Mouse (Mus musculus) bone marrow, adult 2 months (tissue): ENCODE results near the gene Tifab. TPM values are rescaled to one million over a fixed set of nuclear protein-coding genes. Genes with fewer than 3 reads are reported as not detected.

Experiments
- H3K27ac ChIP-seq: fragments of 200-500 bp; 2 replicates; pipeline ENCODE4 v1.5.1; 2012; ENCODE audit warnings: low read depth, mild to moderate bottlenecking, control low read depth, inconsistent platforms, low read length; ENCODE audit not compliant: control insufficient read depth, poor library complexity, insufficient read depth
- H3K4me1 ChIP-seq: fragments of 200-500 bp; 2 replicates; pipeline ENCODE4 v1.6.1; 2011; ENCODE audit warnings: low read length; ENCODE audit not compliant: control insufficient read depth, insufficient read depth
- H3K4me3 ChIP-seq: fragments of 200-500 bp; replicated peaks from 2 replicates; pipeline ENCODE3; 2011; ENCODE audit warnings: mild to moderate bottlenecking, low read depth, low read length, control low read depth; ENCODE audit not compliant: control insufficient read depth
- CTCF ChIP-seq: fragments of 200-500 bp; IDR thresholded peaks from 2 replicates; pipeline ENCODE4 v1.5.1; 2011; ENCODE audit warnings: low read length, control low read depth; ENCODE audit not compliant: control insufficient read depth, insufficient read depth
- POLR2A ChIP-seq: fragments of 200-500 bp; IDR thresholded peaks from 2 replicates; pipeline ENCODE4 v1.6.1; 2011; ENCODE audit warnings: low read depth, mild to moderate bottlenecking, control low read depth, low read length, borderline replicate concordance; ENCODE audit not compliant: control insufficient read depth
- WGBS: fragments of 180-500 bp; shearing (Covaris S2); methylation state at CpG from one replicate; pipeline ENCODE4 v1.1.7; 2018; 5-methylcytosine and 5-hydroxymethylcytosine counted together
- polyA plus RNA-seq: library from polyadenylated mRNA; stranded (reverse); fragments of >200 nt; gene quantifications from 2 replicates; pipeline ENCODE4 v1.2.4, GENCODE M21; 2011; ENCODE audit warnings: low replicate concordance; ENCODE audit not compliant: missing spikeins, insufficient read depth, insufficient read length

Gene Tifab
- polyA plus RNA-seq, 1 experiment: 70.7 TPM

DNA sequence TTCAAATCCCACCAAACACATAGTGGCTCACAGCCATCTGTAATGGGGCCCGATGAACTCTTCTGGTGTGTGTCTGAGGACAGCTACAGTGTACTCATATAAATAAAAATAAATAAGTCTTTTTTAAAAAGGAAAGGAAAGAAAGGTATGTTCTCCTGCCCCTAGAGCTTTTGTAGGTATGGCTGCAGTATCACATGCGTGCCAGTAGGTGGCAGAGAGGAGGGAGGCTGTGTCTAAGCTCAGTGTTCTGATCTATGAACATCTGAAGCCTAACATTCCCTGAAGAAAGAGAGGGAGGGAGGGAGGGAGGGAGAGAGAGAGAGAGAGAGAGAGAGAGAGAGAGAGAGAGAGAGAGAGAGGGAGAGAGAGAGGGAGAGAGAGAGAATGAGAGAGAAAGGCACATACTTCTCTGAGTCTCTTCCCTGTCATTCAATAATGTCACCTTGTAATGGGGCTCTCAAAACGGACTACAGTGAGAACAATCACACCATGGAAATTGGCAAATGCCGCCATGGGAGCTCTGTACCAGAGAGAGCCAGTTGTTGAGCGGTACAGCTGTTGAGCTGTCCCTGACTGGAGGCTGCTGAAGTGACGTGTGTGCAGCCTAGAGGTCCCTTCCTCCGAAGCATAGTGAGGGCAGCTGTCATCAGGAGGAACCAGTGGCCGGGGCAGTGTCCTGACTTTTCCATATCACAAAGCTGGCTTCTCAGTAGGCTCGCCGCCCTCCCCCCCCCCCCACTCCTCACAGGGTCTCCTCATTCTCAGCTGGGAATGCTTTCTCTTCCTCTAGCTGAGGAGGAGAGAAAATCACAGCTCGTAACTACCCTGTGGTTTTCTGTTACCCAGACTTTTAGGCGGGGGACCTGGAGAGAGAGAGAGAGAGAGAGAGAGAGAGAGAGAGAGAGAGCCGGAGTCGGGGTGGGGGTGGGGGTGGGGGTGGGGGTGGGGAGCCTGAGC is 11.0 kb downstream of the Tifab start:
- H3K4me3 ChIP-seq: no peak overlapping the region
- WGBS: 20% methylated on average over 14 of the region's 14 CpGs
- H3K27ac ChIP-seq: peak overlapping the region; percentile 11; the same call in 1 of the 2 replicates
- peaks cover 18% of the 10 kb centered on the region for H3K4me1 ChIP-seq
- TF ChIP-seq POLR2A (no peak), CTCF (peak; percentile 76)

DNA sequence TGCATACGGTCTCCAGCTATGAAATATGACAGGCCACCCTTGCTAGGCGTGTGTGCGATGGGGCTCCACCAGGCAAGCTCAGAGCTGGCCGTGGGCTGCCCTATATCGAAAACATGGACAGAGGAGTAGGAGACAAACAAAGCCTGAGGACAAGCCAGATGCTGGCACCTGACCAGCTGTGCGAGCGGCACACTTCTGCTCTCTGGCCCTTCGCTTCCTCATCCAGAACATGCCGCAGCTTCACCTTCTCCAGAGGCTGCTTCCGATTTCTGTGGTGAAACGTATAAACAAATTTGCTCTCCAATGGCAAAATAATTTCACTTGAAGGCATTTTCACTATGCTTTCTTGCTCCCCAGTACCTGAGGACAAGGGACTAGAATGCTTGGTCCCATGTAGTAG is 13.1 kb downstream of the Tifab start:
- H3K4me3 ChIP-seq: no peak overlapping the region
- WGBS: 11% methylated on average over 11 of the region's 11 CpGs
- TF ChIP-seq POLR2A (no peak), CTCF (no peak)
- peak overlapping the region; percentile 67 for H3K27ac ChIP-seq
- H3K4me1 ChIP-seq: peaks cover 20% of the 10 kb centered on the region

DNA sequence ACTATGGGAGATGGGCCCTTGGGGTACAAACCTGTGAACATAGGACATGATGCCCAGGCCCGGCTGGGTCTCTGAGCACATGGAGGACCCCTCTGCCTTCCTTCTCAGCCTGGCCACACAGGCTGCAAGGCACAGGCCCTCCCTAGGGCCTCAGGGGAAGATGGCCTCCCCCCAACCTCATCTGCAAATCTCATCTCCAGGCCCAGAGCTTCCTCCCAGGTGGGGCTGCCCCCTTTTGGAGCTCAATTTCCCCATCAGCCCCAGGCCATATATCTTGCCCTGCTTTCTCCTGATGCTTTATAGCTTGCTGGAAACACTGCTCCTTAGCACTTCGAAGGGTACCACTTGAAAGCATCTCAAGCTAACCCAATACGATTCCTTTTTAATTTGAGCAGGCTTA is 14.3 kb downstream of the Tifab start:
- Histone ChIP-seq H3K4me1 (peaks cover 18% of the 10 kb centered on the region), H3K4me3 (no peak overlapping the region), H3K27ac (peak overlapping the region; percentile 50)
- no peak for TF ChIP-seq CTCF
- no peak for TF ChIP-seq POLR2A
- WGBS: 69% methylated on average over 3 of the region's 3 CpGs

DNA sequence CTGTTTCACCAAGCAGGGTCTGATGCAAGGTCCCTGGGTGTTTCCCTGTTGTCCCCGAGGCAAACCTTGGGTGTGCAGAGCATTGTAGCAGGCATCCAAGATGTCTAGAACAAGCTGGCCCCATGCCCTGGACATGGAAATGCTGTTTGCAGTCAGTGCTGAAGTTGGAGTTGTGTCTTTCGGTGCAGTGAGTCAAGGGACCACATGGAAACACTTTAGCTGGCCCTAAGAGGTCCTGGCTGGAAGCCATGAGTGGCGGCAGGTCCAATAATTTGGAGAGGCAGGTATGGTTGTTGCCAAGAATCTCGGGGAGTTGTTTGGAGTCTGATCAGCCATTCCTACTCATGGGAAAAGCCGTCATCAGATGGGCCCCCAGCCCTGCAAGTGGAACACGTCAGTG is 14.9 kb downstream of the Tifab start:
- Histone ChIP-seq H3K4me1 (peaks cover 18% of the 10 kb centered on the region), H3K27ac (peak overlapping the region; percentile 12; the same call in 1 of the 2 replicates), H3K4me3 (no peak overlapping the region)
- TF ChIP-seq POLR2A (no peak), CTCF (no peak)
- 55% methylated on average over 6 of the region's 6 CpGs for WGBS

DNA sequence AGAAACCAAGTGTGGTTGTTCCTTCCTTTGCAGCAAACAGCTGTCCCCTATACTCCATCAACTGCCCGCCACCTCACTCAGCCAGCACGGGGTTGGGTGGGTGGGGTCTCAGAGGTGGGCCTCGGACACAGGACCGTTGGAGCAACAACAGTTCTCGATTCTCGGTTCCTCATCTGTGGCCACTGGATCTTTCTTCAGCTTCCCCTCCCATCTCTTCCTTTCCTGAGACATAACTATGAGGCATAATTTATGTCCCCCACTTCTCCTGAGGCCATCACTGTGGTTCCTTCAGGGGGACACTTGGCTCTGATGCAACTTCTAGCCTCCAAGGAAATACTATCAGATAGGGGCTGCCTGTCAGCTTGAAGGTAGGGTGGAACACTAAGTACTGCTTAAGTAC is 15.8 kb downstream of the Tifab start:
- H3K4me3 ChIP-seq: no peak overlapping the region
- peaks cover 18% of the 10 kb centered on the region for H3K4me1 ChIP-seq
- TF ChIP-seq CTCF (no peak), POLR2A (no peak)
- 3% methylated on average over 6 of the region's 6 CpGs for WGBS
- H3K27ac ChIP-seq: peak overlapping the region; percentile 55; the same call in 1 of the 2 replicates

DNA sequence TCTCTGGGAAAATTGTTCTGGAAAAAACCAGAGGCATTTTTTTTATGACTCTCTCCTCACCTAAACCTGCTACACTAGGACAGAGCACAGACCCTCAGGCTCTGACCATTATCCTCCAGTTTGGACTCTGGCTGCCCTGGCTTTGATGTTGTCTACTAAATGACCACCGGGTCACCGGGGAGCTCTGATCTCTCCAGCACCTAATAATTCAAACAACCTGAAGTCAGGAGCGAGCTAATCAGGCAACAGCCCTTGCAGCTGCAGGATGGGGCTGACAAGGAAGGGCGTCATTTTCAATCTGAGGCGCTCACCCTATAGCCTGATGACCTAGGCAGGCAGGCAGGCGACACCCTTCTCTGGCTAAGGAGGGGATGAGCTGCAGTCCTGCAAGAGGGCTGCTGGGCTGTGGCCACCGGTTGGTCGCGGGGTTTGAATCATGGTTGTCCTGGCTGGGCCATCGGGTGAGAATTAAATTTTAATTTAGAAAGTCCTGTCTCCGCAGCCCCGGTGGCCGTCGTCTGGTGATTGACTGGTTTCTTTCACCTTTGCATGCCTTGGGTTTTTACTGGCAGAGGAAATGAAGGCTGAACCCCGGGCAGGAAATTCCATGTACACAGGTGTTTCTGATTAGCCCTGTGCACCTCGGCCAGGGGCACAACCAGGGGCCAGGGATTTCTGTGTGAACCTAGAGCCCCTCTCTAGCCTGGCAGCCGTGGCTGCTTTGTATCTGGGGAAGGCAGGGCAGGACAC is 18.9 kb downstream of the Tifab start:
- H3K4me1 ChIP-seq: peaks cover 13% of the 10 kb centered on the region
- WGBS: 7% methylated on average over 17 of the region's 17 CpGs
- TF ChIP-seq CTCF: no peak
- peak overlapping the region; percentile 15 for H3K27ac ChIP-seq
- H3K4me3 ChIP-seq: no peak overlapping the region

DNA sequence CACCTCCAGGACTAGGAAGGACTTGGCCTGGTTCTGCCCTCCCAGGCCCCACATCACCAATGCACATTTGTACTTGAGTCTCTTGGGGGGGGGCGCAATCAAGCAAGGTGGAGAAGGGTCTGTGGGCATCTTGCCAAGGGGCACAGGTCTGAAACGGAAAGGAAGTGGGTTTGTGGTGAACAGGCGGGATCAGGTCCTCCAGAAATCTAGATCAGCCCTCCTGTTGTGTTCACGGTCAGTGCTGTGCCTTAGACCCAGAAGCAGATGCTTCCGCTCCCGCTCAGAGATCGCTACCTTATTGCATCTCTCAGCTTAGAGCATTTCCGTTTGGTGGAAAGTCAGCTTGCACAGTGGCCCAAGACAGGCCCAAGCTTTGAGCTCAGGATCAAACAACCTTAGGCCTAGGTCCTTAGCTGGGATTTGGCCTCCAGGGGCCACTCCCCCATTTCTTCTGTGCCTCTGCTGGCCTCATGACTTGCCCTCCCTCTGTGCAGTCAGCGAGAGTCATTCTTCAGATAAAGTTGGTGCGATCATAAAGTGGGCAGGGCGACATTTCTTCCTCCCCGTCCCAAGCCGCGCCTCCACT is 19.6 kb downstream of the Tifab start:
- Histone ChIP-seq H3K4me3 (no peak overlapping the region), H3K27ac (peak overlapping the region; percentile 31), H3K4me1 (peaks cover 13% of the 10 kb centered on the region)
- TF ChIP-seq POLR2A: no peak
- no peak for TF ChIP-seq CTCF
- WGBS: 4% methylated on average over 14 of the region's 14 CpGs

DNA sequence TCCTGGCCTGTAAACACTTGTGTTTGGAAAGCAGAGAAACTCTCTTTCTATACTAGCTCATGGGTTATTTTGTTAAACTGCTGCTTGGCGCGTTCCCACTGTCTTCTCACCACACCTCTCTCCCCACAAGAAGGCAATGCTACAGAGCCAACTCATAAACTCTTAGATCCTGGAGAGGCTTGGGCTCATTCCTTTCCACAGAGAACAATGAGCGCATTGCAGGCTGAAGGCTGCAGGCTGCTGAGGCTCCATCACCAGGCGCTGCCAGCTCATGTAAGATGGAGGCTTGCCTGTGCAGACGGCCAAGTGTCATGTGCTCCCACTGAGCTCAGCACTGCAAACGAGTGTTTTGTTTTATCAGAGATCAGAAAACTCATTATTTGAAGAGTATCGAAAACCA is 23.0 kb downstream of the Tifab start:
- WGBS: 77% methylated on average over 7 of the region's 7 CpGs
- Histone ChIP-seq H3K4me3 (no peak overlapping the region), H3K27ac (no peak overlapping the region), H3K4me1 (peaks cover 1% of the 10 kb centered on the region; the same call in 1 of the 2 replicates)
- no peak for TF ChIP-seq CTCF
- no peak for TF ChIP-seq POLR2A
